Mouse (Mus musculus) C2C12 (cell line): Measurements from ENCODE around the gene Topors. TPM values are rescaled to one million over a fixed set of nuclear protein-coding genes. Genes with fewer than 3 reads are reported as not detected.

Experiments used
- H3K27me3 ChIP-seq: one replicate; pipeline ENCODE4 v1.6.1; 2011; ENCODE audit not compliant: control insufficient read depth, insufficient read depth, insufficient read length
- H3K36me3 ChIP-seq: one replicate; pipeline ENCODE4 v1.6.1; 2011; ENCODE audit not compliant: control insufficient read depth, insufficient read depth
- H3K4me3 ChIP-seq: one replicate; pipeline ENCODE4 v1.5.1; 2011; ENCODE audit warnings: mild to moderate bottlenecking, control low read depth; ENCODE audit not compliant: poor library complexity, insufficient read depth, severe bottlenecking
- H3K79me2 ChIP-seq: one replicate; pipeline ENCODE4 v1.6.1; 2011; ENCODE audit not compliant: control insufficient read depth, insufficient read depth
- H3K79me3 ChIP-seq: one replicate; pipeline ENCODE4 v1.6.1; 2011; ENCODE audit warnings: low read depth, control low read depth
- H3ac ChIP-seq: one replicate; pipeline ENCODE3; 2011; ENCODE audit warnings: low read depth; ENCODE audit not compliant: control insufficient read depth, insufficient read length
- CEBPB ChIP-seq: IDR thresholded peaks from one replicate; pipeline ENCODE4 v1.6.1; 2011; ENCODE audit warnings: low read depth, mild to moderate bottlenecking, control low read depth, moderate library complexity
- CTCF ChIP-seq: IDR thresholded peaks from one replicate; pipeline ENCODE4 v1.5.1; 2011; ENCODE audit not compliant: control insufficient read depth, insufficient read depth, insufficient read length
- FOSL1 ChIP-seq: IDR thresholded peaks from one replicate; pipeline ENCODE4 v1.8.0; 2011; ENCODE audit warnings: mild to moderate bottlenecking, low read length; ENCODE audit not compliant: poor library complexity, insufficient read depth, severe bottlenecking
- MAX ChIP-seq: IDR thresholded peaks from one replicate; pipeline ENCODE4 v1.6.1; 2011; ENCODE audit warnings: mild to moderate bottlenecking, control low read depth
- MYOD1 ChIP-seq: IDR thresholded peaks from one replicate; pipeline ENCODE4 v1.6.1; 2011; ENCODE audit warnings: low read depth; ENCODE audit not compliant: control insufficient read depth, insufficient read length
- MYOG ChIP-seq: IDR thresholded peaks from one replicate; pipeline ENCODE4 v1.6.1; 2011; ENCODE audit not compliant: control insufficient read depth, insufficient read length; ENCODE audit errors: extremely low read depth
- USF1 ChIP-seq: IDR thresholded peaks from one replicate; pipeline ENCODE4 v1.6.1; 2011; ENCODE audit warnings: low read depth, mild to moderate bottlenecking, control low read depth, moderate library complexity
- polyA plus RNA-seq: library from polyadenylated mRNA; unstranded; fragments of >200 nt; fragmentation: generic; extraction: Trizol; gene quantifications from one replicate; pipeline ENCODE4 v1.2.1, GENCODE M21; 2012; ENCODE audit warnings: missing spikeins

Gene Topors
- polyA plus RNA-seq, 1 experiment: 13.2 TPM

GRCm38 (mm10) chr4:40212177-40212576, 57.5 kb downstream of the Topors start:
- H3K4me3 ChIP-seq: no peak overlapping the region
- no peaks in the 10 kb centered on the region for H3K36me3 ChIP-seq
- TF ChIP-seq FOSL1 (no peak), CTCF (no peak), MYOD1 (no peak), USF1 (no peak), MYOG (no peak), CEBPB (no peak), MAX (no peak)
- no peaks in the 10 kb centered on the region for H3K27me3 ChIP-seq
- H3K79me3 ChIP-seq: no peaks in the 10 kb centered on the region
- no peak overlapping the region for H3ac ChIP-seq
- no peaks in the 10 kb centered on the region for H3K79me2 ChIP-seq

Other genes starting within 250 kb of the Topors start
- 32.6 TPM for gene Aco1, start 126.8 kb downstream of the Topors start, polyA plus RNA-seq
- gene Ddx58, start 30.0 kb downstream of the Topors start, polyA plus RNA-seq: 1.4 TPM
- gene Smim27, start 271 bp downstream of the Topors start, polyA plus RNA-seq: 5.2 TPM
- 273 TPM for gene Ndufb6, start 9.6 kb upstream of the Topors start, polyA plus RNA-seq
- not detected for gene Tmem215, start 202.3 kb upstream of the Topors start, polyA plus RNA-seq